Mouse (Mus musculus) midbrain, embryonic 11.5 days (tissue): ENCODE results near the gene 1810009A15Rik. TPM values are rescaled to one million over a fixed set of nuclear protein-coding genes. Genes with fewer than 3 reads are reported as not detected.

Experiments used
- ATAC-seq: fragments of 200-750 bp; cut with Nextera tagmentation; 2 replicates; pipeline ENCODE4 v1.8.0; 2017; ENCODE audit warnings: moderate TSS enrichment, moderate library complexity; ENCODE audit not compliant: low FRiP score
- DNase-seq: peaks from one replicate; pipeline ENCODE4 v3.0.0; 2015; ENCODE audit warnings: low spot score; ENCODE audit errors: missing footprints
- H3K27ac ChIP-seq: fragments of 300-500 bp; sonication (generic); 2 replicates; pipeline ENCODE4 v1.5.1; 2014; ENCODE audit warnings: low read depth, low read length
- H3K27me3 ChIP-seq: fragments of 300-500 bp; sonication (generic); 2 replicates; pipeline ENCODE4 v1.6.1; 2014; ENCODE audit warnings: mild to moderate bottlenecking, low read length, moderate library complexity, mixed read lengths; ENCODE audit not compliant: control insufficient read depth, insufficient read depth
- H3K36me3 ChIP-seq: fragments of 300-500 bp; sonication (generic); 2 replicates; pipeline ENCODE4 v1.6.1; 2014; ENCODE audit warnings: mild to moderate bottlenecking, low read length, moderate library complexity, mixed read lengths; ENCODE audit not compliant: control insufficient read depth, insufficient read depth
- H3K4me1 ChIP-seq: fragments of 300-500 bp; sonication (generic); 2 replicates; pipeline ENCODE4 v1.6.1; 2014; ENCODE audit warnings: low read length; ENCODE audit not compliant: control insufficient read depth, insufficient read depth
- H3K4me2 ChIP-seq: fragments of 300-500 bp; sonication (generic); 2 replicates; pipeline ENCODE4 v1.6.1; 2014; ENCODE audit warnings: mild to moderate bottlenecking, moderate library complexity
- H3K4me3 ChIP-seq: fragments of 300-500 bp; sonication (generic); 2 replicates; pipeline ENCODE4 v1.5.1; 2014; ENCODE audit warnings: low read depth, low read length
- H3K9ac ChIP-seq: fragments of 300-500 bp; sonication (generic); 2 replicates; pipeline ENCODE4 v1.6.1; 2014; ENCODE audit warnings: low read length
- H3K9me3 ChIP-seq: fragments of 300-500 bp; sonication (generic); 2 replicates; pipeline ENCODE4 v1.6.1; 2016; ENCODE audit warnings: low read length; ENCODE audit not compliant: control insufficient read depth
- WGBS: fragments of 180-500 bp; shearing (Covaris S2); extraction: QIAGEN DNeasy Blood & Tissue Kit; methylation state at CpG from one replicate; pipeline ENCODE4 v1.1.7; 2014; 5-methylcytosine and 5-hydroxymethylcytosine counted together
- polyA plus RNA-seq: library from polyadenylated mRNA; unstranded; fragments of >200 nt; fragmentation: Nextera tagmentation; extraction: Ambion mirVana; gene quantifications from 2 replicates; pipeline ENCODE4 v1.2.1, GENCODE M21; 2014

1810009A15Rik gene
- polyA plus RNA-seq, 1 experiment from 2014 or later, result 115 TPM

GRCm38 (mm10) chr19:8871267-8872186 is 17.1 kb upstream of the 1810009A15Rik start, which contains the start of gene Ubxn1:
Gene Ubxn1 (plus strand): TSS chr19:8871496.
- peak; percentile 98 for DNase-seq
- Histone ChIP-seq H3K4me3 (peak within 1 kb of the TSS; percentile 98), H3K9ac (peak within 1 kb of the TSS; percentile 93), H3K9me3 (no peaks in the 10 kb centered on the region), H3K27me3 (no peaks in the 10 kb centered on the region), H3K4me2 (peak within 1 kb of the TSS; percentile 96), H3K36me3 (peaks cover 5% of the 10 kb centered on the region; the same call in 1 of the 2 replicates), H3K4me1 (peaks cover 6% of the 10 kb centered on the region), H3K27ac (peak within 1 kb of the TSS; percentile 65)
- peak; percentile 99 for ATAC-seq
- WGBS, result under 1% methylated on average over 59 of the region's 59 CpGs

GRCm38 (mm10) chr19:8872266-8872840 is 16.3 kb upstream of the 1810009A15Rik start:
- ATAC-seq (no peak), DNase-seq (no peak)
- no peaks in the 10 kb centered on the region for H3K27me3 ChIP-seq
- H3K36me3 ChIP-seq, result peaks cover 5% of the 10 kb centered on the region; the same call in 1 of the 2 replicates
- H3K9ac ChIP-seq, result peak overlapping the region; percentile 93
- no peak overlapping the region for H3K27ac ChIP-seq
- H3K9me3 ChIP-seq, result no peaks in the 10 kb centered on the region
- WGBS, result 81% methylated on average over 10 of the region's 10 CpGs
- peak overlapping the region; percentile 96 for H3K4me2 ChIP-seq
- H3K4me3 ChIP-seq, result peak overlapping the region; percentile 98
- H3K4me1 ChIP-seq, result peaks cover 6% of the 10 kb centered on the region

- 95% methylated on average over 7 of the region's 7 CpGs for WGBS
- Histone ChIP-seq H3K27me3 (no peaks in the 10 kb centered on the region), H3K36me3 (peaks cover 5% of the 10 kb centered on the region; the same call in 1 of the 2 replicates), H3K9me3 (no peaks in the 10 kb centered on the region), H3K9ac (no peak overlapping the region), H3K4me2 (no peak overlapping the region), H3K4me1 (peaks cover 12% of the 10 kb centered on the region), H3K27ac (no peak overlapping the region), H3K4me3 (no peak overlapping the region)
- no peak for DNase-seq
- no peak for ATAC-seq
Measured at GRCm38 (mm10) chr19:8875031-8875430, 13.6 kb upstream of the 1810009A15Rik start.

- no peaks in the 10 kb centered on the region for H3K36me3 ChIP-seq
- no peaks in the 10 kb centered on the region for H3K27me3 ChIP-seq
- peak within 1 kb of the TSS; percentile 73 for H3K4me3 ChIP-seq
- peaks cover 7% of the 10 kb centered on the region; the same call in 1 of the 2 replicates for H3K4me1 ChIP-seq
- no peaks in the 10 kb centered on the region for H3K9me3 ChIP-seq
- ATAC-seq (peak; percentile 98), DNase-seq (peak; percentile 97)
- peak within 1 kb of the TSS; percentile 87 for H3K9ac ChIP-seq
- peak within 1 kb of the TSS; percentile 87 for H3K4me2 ChIP-seq
- under 1% methylated on average over 42 of the region's 42 CpGs for WGBS
- peak within 1 kb of the TSS; percentile 56 for H3K27ac ChIP-seq
Measured at GRCm38 (mm10) chr19:8880311-8881033, 8.2 kb upstream of the 1810009A15Rik start, which contains the start of gene Uqcc3. Gene Uqcc3 (minus strand): TSS chr19:8880923.

GRCm38 (mm10) chr19:8881034-8881392 is 7.6 kb upstream of the 1810009A15Rik start:
- peak overlapping the region; percentile 73 for H3K4me3 ChIP-seq
- peak overlapping the region; percentile 87 for H3K9ac ChIP-seq
- H3K4me1 ChIP-seq, result peaks cover 7% of the 10 kb centered on the region; the same call in 1 of the 2 replicates
- WGBS, result 13% methylated on average over 3 of the region's 3 CpGs
- H3K36me3 ChIP-seq, result no peaks in the 10 kb centered on the region
- peak overlapping the region; percentile 56; the same call in 1 of the 2 replicates for H3K27ac ChIP-seq
- H3K9me3 ChIP-seq, result no peaks in the 10 kb centered on the region
- H3K27me3 ChIP-seq, result no peaks in the 10 kb centered on the region
- ATAC-seq (peak; percentile 42), DNase-seq (no peak)
- peak overlapping the region; percentile 87 for H3K4me2 ChIP-seq

GRCm38 (mm10) chr19:8883616-8884015 is 5.0 kb upstream of the 1810009A15Rik start, which contains the start of the genes Lbhd1 and Gm49403:
Gene Lbhd1 (plus strand): TSS chr19:8883732.
Gene Gm49403 (plus strand): TSS chr19:8883930.
- no peaks in the 10 kb centered on the region for H3K27me3 ChIP-seq
- H3K9me3 ChIP-seq, result no peaks in the 10 kb centered on the region
- 64% methylated on average over 3 of the region's 3 CpGs for WGBS
- H3K9ac ChIP-seq, result no peak within 1 kb of the TSS
- ATAC-seq, result no peak
- H3K4me1 ChIP-seq, result peaks cover 14% of the 10 kb centered on the region
- no peaks in the 10 kb centered on the region for H3K36me3 ChIP-seq
- H3K27ac ChIP-seq, result no peak within 1 kb of the TSS
- H3K4me3 ChIP-seq, result no peak within 1 kb of the TSS
- no peak for DNase-seq
- H3K4me2 ChIP-seq, result no peak within 1 kb of the TSS

GRCm38 (mm10) chr19:8886916-8887584 is 1.6 kb upstream of the 1810009A15Rik start:
- no peaks in the 10 kb centered on the region for H3K9me3 ChIP-seq
- H3K9ac ChIP-seq, result no peak overlapping the region; the same call in 1 of the 2 replicates
- H3K4me2 ChIP-seq, result peak overlapping the region; percentile 88
- DNase-seq (no peak), ATAC-seq (no peak)
- no peaks in the 10 kb centered on the region for H3K27me3 ChIP-seq
- WGBS, result 43% methylated on average over 1 of the region's 1 CpGs
- peaks cover 10% of the 10 kb centered on the region for H3K4me1 ChIP-seq
- H3K36me3 ChIP-seq, result peaks cover 2% of the 10 kb centered on the region; the same call in 1 of the 2 replicates
- H3K4me3 ChIP-seq, result no peak overlapping the region; the same call in 1 of the 2 replicates
- peak overlapping the region; percentile 25; the same call in 1 of the 2 replicates for H3K27ac ChIP-seq
